Mouse (Mus musculus) neural tube, embryonic 14.5 days (tissue): ENCODE measurements around the gene Dlg3. TPM values are rescaled to one million over a fixed set of nuclear protein-coding genes. Genes with fewer than 3 reads are reported as not detected.

Experiments
- ATAC-seq: fragments of 200-750 bp; cut with Nextera tagmentation; 2 replicates; pipeline ENCODE4 v1.8.0; 2017; ENCODE audit warnings: low read depth, mild to moderate bottlenecking, moderate TSS enrichment, moderate library complexity
- H3K27ac ChIP-seq: fragments of 300-500 bp; sonication (generic); 2 replicates; pipeline ENCODE4 v1.5.1; 2014; ENCODE audit warnings: low read depth, mild to moderate bottlenecking, control low read depth, low read length, moderate library complexity, mixed read lengths
- H3K27me3 ChIP-seq: fragments of 300-500 bp; sonication (generic); 2 replicates; pipeline ENCODE4 v1.6.1; 2014; ENCODE audit warnings: low read length; ENCODE audit not compliant: control insufficient read depth, insufficient read depth
- H3K36me3 ChIP-seq: fragments of 300-500 bp; sonication (generic); 2 replicates; pipeline ENCODE4 v1.6.1; 2014; ENCODE audit warnings: low read length, mixed read lengths; ENCODE audit not compliant: control insufficient read depth, insufficient read depth
- H3K4me1 ChIP-seq: fragments of 300-500 bp; sonication (generic); 2 replicates; pipeline ENCODE4 v1.6.1; 2014; ENCODE audit warnings: low read length; ENCODE audit not compliant: control insufficient read depth, insufficient read depth
- H3K4me2 ChIP-seq: fragments of 300-500 bp; sonication (generic); 2 replicates; pipeline ENCODE4 v1.6.1; 2014; ENCODE audit warnings: mild to moderate bottlenecking, low read depth, low read length, control low read depth
- H3K4me3 ChIP-seq: fragments of 300-500 bp; sonication (generic); 2 replicates; pipeline ENCODE4 v1.5.1; 2014; ENCODE audit warnings: low read depth, low read length, control low read depth, mixed read lengths
- H3K9ac ChIP-seq: fragments of 300-500 bp; sonication (generic); replicated peaks from 2 replicates; pipeline ENCODE4 v1.6.1; 2014; ENCODE audit warnings: low read depth, mild to moderate bottlenecking, control low read depth, low read length, mixed read lengths
- H3K9me3 ChIP-seq: fragments of 300-500 bp; sonication (generic); 2 replicates; pipeline ENCODE4 v1.6.1; 2016; ENCODE audit warnings: low read length; ENCODE audit not compliant: control insufficient read depth
- WGBS: fragments of 180-500 bp; shearing (Covaris S2); extraction: QIAGEN DNeasy Blood & Tissue Kit; methylation state at CpG from one replicate; pipeline ENCODE4 v1.1.7; 2014; 5-methylcytosine and 5-hydroxymethylcytosine counted together
- polyA plus RNA-seq: library from polyadenylated mRNA; unstranded; fragments of >200 nt; fragmentation: Nextera tagmentation; extraction: Ambion mirVana; gene quantifications from 2 replicates; pipeline ENCODE4 v1.2.1, GENCODE M21; 2014

Dlg3 gene
- polyA plus RNA-seq, 1 experiment from 2014 or later = 12.9 TPM

DNA sequence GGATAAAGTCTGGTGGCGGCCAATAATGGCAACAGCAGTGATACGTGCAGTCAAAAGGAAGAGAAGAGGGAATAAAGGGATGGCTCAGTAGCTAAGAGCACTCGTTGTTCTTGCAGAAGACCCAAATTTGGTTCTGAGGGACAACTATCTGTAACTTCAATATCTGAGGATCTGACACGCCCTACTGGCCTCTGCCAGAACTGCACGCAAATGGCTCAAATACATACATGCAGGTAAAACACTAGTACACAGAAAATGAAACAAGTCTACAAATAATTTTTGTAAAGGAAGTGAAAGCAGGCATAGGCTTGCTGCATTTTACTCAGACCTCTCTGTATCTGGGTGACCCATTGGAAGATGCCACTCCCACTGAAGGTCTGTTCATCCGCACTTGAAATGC is 1.7 kb upstream of the Dlg3 start:
- 86% methylated on average over 6 of the region's 6 CpGs for WGBS
- ATAC-seq = no peak
- no peak overlapping the region for H3K27ac ChIP-seq

GRCm38 (mm10) chrX:100767885-100768626 is 534 bp downstream of the Dlg3 start:
- Histone ChIP-seq H3K9me3 (no peaks in the 10 kb centered on the region), H3K27ac (peak overlapping the region; percentile 82), H3K4me1 (no peaks in the 10 kb centered on the region), H3K4me3 (peak overlapping the region; percentile 59), H3K36me3 (no peaks in the 10 kb centered on the region), H3K27me3 (no peaks in the 10 kb centered on the region), H3K9ac (peak overlapping the region; percentile 74), H3K4me2 (peak overlapping the region; percentile 54)
- ATAC-seq = peak; percentile 59
- 32% methylated on average over 22 of the region's 36 CpGs for WGBS

More for the DNA sequence above, 1.7 kb upstream of the Dlg3 start:
- H3K9me3 ChIP-seq = no peaks in the 10 kb centered on the region
- no peak overlapping the region for H3K4me2 ChIP-seq
- no peak overlapping the region for H3K4me3 ChIP-seq
- H3K4me1 ChIP-seq = no peaks in the 10 kb centered on the region
- H3K27me3 ChIP-seq = no peaks in the 10 kb centered on the region
- H3K36me3 ChIP-seq = no peaks in the 10 kb centered on the region
- H3K9ac ChIP-seq = no peak overlapping the region

GRCm38 (mm10) chrX:100769281-100769680 is 1.8 kb downstream of the Dlg3 start:
- Histone ChIP-seq H3K27ac (peak overlapping the region; percentile 60), H3K36me3 (no peaks in the 10 kb centered on the region), H3K4me2 (peak overlapping the region; percentile 54), H3K27me3 (no peaks in the 10 kb centered on the region), H3K4me1 (no peaks in the 10 kb centered on the region), H3K9me3 (no peaks in the 10 kb centered on the region), H3K9ac (peak overlapping the region; percentile 74), H3K4me3 (peak overlapping the region; percentile 59)
- no peak for ATAC-seq
- 64% methylated on average over 5 of the region's 5 CpGs for WGBS

- peak overlapping the region; percentile 20; the same call in 1 of the 2 replicates for H3K4me3 ChIP-seq
- ATAC-seq = no peak
- H3K9ac ChIP-seq = 0 out of 2 replicates have a peak overlapping the region, but pooled peaks have one; percentile 25
- no peaks in the 10 kb centered on the region for H3K4me1 ChIP-seq
- H3K36me3 ChIP-seq = no peaks in the 10 kb centered on the region
- 11% methylated on average over 9 of the region's 23 CpGs for WGBS
- H3K4me2 ChIP-seq = peak overlapping the region; percentile 23; the same call in 1 of the 2 replicates
- no peaks in the 10 kb centered on the region for H3K27me3 ChIP-seq
- no peak overlapping the region for H3K27ac ChIP-seq
- no peaks in the 10 kb centered on the region for H3K9me3 ChIP-seq
These were observed 6.9 kb downstream of the Dlg3 start for GRCm38 (mm10) chrX:100774341-100774811.

GRCm38 (mm10) chrX:100775405-100775804 is 7.9 kb downstream of the Dlg3 start:
- H3K4me3 ChIP-seq = no peak overlapping the region
- no peak overlapping the region for H3K4me2 ChIP-seq
- WGBS = 94% methylated on average over 3 of the region's 3 CpGs
- no peaks in the 10 kb centered on the region for H3K9me3 ChIP-seq
- H3K27ac ChIP-seq = no peak overlapping the region
- no peak overlapping the region for H3K9ac ChIP-seq
- H3K27me3 ChIP-seq = no peaks in the 10 kb centered on the region
- H3K4me1 ChIP-seq = no peaks in the 10 kb centered on the region
- no peak for ATAC-seq
- no peaks in the 10 kb centered on the region for H3K36me3 ChIP-seq

DNA sequence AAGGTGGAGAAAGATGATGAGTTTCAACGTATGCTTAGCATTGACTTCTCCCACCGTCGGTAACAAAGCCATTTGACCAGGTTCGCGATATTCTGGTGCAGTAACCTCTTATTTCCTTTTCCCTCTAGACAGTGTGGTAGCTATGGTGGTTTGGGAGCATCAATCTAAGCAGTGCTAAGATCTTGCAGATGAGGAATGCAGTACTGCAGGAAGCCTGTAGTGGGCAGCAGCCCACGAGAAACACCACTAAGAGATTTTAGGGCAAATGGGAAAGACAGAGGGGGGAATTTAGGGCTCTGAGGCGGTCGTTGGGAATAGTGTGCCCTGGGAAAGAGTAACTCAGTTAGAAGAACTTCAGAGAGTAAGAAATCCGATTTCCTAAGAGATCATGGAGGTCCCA is 9.0 kb downstream of the Dlg3 start:
- no peak overlapping the region for H3K9ac ChIP-seq
- H3K36me3 ChIP-seq = no peaks in the 10 kb centered on the region
- H3K4me2 ChIP-seq = peak overlapping the region; percentile 30; the same call in 1 of the 2 replicates
- no peaks in the 10 kb centered on the region for H3K9me3 ChIP-seq
- no peak overlapping the region; the same call in 1 of the 2 replicates for H3K27ac ChIP-seq
- H3K4me3 ChIP-seq = peak overlapping the region; percentile 38
- H3K4me1 ChIP-seq = no peaks in the 10 kb centered on the region
- 15% methylated on average over 9 of the region's 9 CpGs for WGBS
- ATAC-seq = peak; percentile 62
- no peaks in the 10 kb centered on the region for H3K27me3 ChIP-seq

GRCm38 (mm10) chrX:100776985-100777654 is 9.6 kb downstream of the Dlg3 start:
- peak overlapping the region; percentile 48; the same call in 1 of the 2 replicates for H3K27ac ChIP-seq
- H3K4me1 ChIP-seq = no peaks in the 10 kb centered on the region
- H3K27me3 ChIP-seq = no peaks in the 10 kb centered on the region
- H3K4me2 ChIP-seq = peak overlapping the region; percentile 30
- peak overlapping the region; percentile 38 for H3K4me3 ChIP-seq
- H3K9ac ChIP-seq = peak overlapping the region; percentile 58
- H3K36me3 ChIP-seq = no peaks in the 10 kb centered on the region
- ATAC-seq = peak; percentile 82
- no peaks in the 10 kb centered on the region for H3K9me3 ChIP-seq
- 13% methylated on average over 32 of the region's 49 CpGs for WGBS

GRCm38 (mm10) chrX:100777655-100778234 is 10.2 kb downstream of the Dlg3 start:
- H3K36me3 ChIP-seq = no peaks in the 10 kb centered on the region
- no peaks in the 10 kb centered on the region for H3K4me1 ChIP-seq
- H3K9me3 ChIP-seq = no peaks in the 10 kb centered on the region
- WGBS = 26% methylated on average over 10 of the region's 10 CpGs
- no peak overlapping the region for H3K27ac ChIP-seq
- ATAC-seq = no peak
- peak overlapping the region; percentile 38 for H3K4me3 ChIP-seq
- no peaks in the 10 kb centered on the region for H3K27me3 ChIP-seq
- H3K4me2 ChIP-seq = peak overlapping the region; percentile 30
- H3K9ac ChIP-seq = peak overlapping the region; percentile 58
